Mouse (Mus musculus) ZHBTc4 (cell line): Measurements from ENCODE around the gene Nfil3.

ENCODE experiments used
- DNase-seq: peaks from one replicate; pipeline ENCODE4 v3.0.0-alpha.2; 2011; ENCODE audit warnings: low read depth, low spot score

Gene Nfil3

GRCm38 (mm10) chr13:52980951-52981421 lies at the start of gene Nfil3:
Nfil3 (minus strand) TSS chr13:52981073.
- peak; percentile 72 for DNase-seq

DNA sequence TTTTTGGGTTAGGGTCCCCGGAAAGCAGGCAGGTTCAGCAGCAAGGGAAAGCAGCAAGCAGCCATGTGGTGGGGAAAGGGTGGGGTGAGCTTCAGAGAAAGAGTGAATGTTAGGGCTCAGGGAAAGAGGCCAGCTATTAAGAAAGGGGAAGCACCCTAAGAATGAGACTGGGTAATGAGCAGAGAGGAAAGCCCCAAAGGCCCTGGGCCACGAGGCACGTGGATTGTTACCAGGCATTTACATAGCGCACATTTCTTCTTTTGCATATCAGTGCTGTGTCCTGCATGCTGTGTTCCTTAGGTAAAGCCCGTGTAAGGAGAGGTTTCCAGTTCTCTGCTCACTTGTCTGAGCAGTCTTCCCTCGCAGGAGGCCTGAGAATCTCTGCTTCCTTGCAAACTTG lies 43.4 kb upstream of the Nfil3 start:
- no peak for DNase-seq

- no peak for DNase-seq
Measured at GRCm38 (mm10) chr13:53020282-53020681, 39.4 kb upstream of the Nfil3 start.

GRCm38 (mm10) chr13:53019532-53019931 lies 38.7 kb upstream of the Nfil3 start:
- peak; percentile 55 for DNase-seq

DNA sequence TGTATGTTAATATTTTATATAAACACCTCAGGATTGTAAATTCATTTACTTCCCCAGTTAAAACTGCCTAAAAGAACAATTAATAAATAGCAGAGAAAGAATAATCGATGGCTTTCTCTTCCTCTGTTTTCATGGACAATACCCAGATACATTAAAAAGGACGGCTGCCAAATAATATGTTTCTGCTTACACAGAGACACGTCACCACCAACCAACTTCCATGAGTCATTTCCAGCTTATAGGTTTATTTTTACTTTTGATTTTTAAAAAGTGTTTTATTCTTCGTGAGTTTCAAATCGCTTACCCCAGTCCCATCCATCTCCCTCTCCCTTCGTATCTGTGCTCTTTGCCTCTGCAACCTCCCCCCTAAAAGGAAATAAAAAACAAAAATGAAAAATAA lies 38.1 kb upstream of the Nfil3 start:
- no peak for DNase-seq

GRCm38 (mm10) chr13:53017983-53018382 lies 37.1 kb upstream of the Nfil3 start:
- DNase-seq = no peak

DNA sequence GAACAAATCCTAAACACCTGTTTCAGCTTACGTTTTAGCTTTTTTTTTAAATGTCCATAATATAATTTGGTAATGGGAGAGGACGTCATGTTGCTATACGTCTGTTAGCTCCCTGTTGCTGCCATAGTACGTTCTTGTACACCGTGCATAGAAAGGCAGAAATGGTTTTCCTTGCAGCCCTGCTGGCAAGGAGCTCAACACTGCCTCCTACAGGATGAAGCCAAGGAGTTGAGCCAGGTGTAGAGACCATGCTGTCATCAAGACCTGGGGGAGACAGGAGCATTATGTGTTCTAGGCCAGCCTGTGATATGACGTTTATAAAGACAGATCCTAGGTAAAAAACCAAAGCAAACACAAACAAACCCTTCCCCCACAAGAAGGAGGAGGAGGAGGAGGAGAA lies 36.2 kb upstream of the Nfil3 start:
- DNase-seq = peak; percentile 50

DNA sequence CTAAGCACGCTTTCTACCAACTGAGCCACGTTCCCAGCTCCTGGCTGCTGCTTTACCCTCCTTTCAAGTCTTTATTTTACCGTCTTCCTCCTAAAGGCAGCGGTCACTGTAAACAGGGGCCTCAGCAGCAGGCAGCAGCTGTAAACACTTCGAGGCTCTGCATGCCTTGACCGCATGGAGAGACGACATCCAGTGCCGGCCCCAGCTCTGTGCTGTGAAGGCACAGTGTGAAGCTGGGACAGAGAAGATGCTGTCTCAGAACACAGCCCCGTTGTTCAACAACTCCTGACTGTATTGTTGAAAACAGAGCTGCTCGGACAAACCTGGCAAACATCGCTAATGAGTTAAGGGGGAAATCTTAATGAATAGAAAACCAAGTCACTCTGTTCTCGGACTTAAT lies 30.6 kb upstream of the Nfil3 start:
- DNase-seq = no peak

GRCm38 (mm10) chr13:53008489-53009184 lies 27.8 kb upstream of the Nfil3 start:
- no peak for DNase-seq

DNA sequence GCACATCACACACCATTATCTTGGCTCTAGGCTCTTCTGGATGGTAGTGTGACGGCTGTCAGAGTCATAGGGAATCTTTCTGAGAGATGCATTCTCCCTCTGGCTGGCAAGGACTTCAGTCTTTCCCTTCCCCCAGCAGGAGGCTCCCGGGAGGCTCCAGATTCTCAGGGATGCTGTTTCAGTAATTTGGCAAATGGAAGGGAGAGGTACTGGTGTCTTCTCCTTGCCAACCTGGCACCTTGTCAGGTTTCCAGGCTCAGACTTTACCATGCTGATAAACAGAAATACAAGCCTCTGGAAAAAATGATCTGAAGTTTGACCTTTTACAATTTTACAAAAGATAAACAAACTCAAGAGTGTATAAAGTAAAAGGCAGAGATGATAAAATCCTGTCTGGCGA lies 26.9 kb upstream of the Nfil3 start:
- DNase-seq = no peak

GRCm38 (mm10) chr13:53003286-53003685 lies 22.4 kb upstream of the Nfil3 start:
- DNase-seq = no peak

GRCm38 (mm10) chr13:53001511-53001935 lies 20.6 kb upstream of the Nfil3 start:
- DNase-seq = no peak

GRCm38 (mm10) chr13:53000481-53000880 lies 19.6 kb upstream of the Nfil3 start:
- no peak for DNase-seq

DNA sequence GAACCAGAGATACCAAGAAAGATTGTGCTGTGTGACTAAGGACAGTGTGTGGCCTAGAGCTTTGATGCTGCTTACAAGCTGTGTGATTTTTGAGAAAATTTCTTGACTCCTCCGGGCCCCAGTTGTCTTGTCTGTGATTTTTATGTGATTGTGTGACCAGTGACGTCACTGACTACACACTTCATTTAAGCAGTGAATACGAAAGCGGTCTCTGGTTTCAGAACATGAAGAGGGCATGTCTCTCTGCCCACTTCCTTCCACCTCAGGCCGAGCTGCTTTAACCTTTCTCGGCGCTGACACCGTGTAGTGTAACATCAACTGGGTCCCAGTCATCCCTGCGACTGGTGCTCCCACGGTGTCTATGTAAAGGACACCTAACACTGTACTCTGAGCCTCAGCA lies 17.7 kb upstream of the Nfil3 start:
- no peak for DNase-seq

- no peak for DNase-seq
Measured at GRCm38 (mm10) chr13:52997806-52998205, 16.9 kb upstream of the Nfil3 start.

DNA sequence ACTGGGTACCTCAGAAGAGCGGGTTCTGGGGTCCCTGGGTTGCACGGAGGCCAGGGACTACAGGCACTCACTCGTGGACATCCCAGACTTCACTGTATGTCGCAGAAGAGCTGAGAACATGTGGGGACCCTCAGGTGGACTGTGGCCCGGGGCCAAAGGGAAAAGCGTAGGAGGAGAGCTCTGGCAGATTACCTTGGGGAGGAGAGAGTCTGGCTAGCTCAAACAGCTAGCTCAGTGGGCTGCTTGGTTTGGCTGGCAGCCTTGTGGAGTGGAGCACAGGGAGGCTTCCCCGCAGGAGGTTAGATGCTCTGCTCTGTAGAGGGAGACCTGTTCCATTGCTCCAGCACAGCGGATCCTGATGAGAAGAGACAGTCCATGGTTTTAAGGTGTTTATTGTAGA lies 15.3 kb upstream of the Nfil3 start:
- no peak for DNase-seq

- DNase-seq = no peak
Measured at GRCm38 (mm10) chr13:52994197-52994881, 13.5 kb upstream of the Nfil3 start.

- no peak for DNase-seq
Measured at GRCm38 (mm10) chr13:52990139-52990538, 9.3 kb upstream of the Nfil3 start.

- no peak for DNase-seq
Measured at GRCm38 (mm10) chr13:52989005-52989404, 8.1 kb upstream of the Nfil3 start.

DNA sequence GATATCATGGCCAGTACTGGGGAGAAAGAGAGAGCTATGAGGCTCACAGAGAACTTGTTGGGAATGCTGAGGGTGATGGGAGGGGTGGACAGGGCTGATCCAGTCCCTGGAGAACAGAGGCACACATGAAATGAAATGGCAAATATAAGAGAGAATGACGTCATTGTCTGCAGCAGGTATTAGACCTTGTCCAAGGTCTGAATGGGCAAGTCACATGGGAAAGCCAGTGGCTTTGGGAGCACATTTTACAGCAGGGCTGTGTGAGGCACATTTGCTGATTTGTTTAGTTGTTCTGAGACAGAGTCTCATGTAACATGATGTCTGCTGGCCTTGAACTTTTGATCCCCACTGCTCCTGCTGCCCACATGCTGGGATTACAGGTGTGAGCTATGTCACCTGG lies 7.0 kb upstream of the Nfil3 start:
- no peak for DNase-seq

DNA sequence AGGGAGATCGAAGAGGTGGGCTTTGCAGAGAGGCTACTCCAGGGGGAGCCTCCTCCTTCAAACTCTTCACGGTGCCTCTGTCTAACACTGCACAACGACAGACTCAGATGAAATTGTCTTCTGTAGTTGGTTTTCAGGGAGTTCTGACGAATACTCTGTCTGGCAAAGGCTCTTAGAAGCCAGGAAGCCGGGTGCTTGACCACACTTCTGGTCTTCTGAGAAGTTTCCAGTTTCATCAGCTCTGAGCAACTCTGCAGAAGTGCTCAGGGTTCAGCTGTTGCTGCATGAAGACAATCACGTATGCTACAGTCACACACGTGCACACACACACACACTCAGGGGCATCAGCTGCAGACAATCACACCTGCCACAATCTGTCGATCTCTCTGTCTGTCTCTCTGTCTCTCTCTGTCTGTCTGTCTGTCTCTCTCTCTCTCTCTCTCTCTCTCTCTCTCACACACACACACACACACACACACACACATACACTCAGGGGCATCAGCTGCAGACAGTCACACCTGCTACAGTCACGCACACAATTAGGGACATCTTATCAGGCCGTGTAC lies 5.4 kb upstream of the Nfil3 start:
- no peak for DNase-seq

DNA sequence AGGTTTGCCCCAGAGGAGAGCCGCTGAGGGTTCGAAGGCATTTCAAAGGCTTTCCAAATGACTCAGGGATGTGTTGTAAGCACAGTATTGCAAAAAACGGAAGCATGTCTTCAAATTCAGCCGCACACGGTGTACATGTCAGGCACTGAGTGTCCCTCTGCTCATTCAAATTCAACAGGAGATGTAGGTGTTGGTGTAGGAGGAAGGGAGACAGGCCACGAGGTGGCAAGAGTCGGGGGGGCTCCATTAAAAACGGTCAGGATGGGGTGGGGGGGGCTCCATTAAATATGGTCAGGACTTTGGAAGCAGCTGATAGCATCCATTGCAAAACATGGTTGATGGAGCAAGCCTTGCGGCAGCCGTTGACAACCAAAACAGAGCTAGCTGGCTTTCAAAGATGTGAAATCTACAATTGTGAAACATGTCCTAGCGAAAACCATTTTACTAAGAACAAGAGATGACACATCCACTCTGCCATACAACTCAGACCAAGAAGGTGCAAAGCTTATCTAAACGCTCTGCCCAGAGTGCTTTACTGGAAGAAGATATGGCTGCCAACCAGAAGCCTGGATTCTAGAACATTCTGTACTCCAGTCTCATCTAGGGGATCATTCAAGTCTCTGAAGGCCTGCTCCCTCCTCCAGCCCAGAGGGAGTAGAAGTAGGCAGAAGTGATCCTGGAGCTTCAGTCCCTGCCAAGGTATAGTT lies 4.8 kb upstream of the Nfil3 start:
- no peak for DNase-seq
